Mouse (Mus musculus) R1 (cell line): ENCODE data around the gene Gm49388.

Experiments used
- DNase-seq: peaks from one replicate; pipeline ENCODE4 v3.0.0-alpha.2; 2018; ENCODE audit warnings: low read depth, low spot score

The Gm49388 gene

GRCm38 (mm10) chr7:127785308-127785707 lies at the start of gene Gm49388:
TSS of gene Gm49388 (plus strand) at chr7:127785608.
- no peak for DNase-seq

DNA sequence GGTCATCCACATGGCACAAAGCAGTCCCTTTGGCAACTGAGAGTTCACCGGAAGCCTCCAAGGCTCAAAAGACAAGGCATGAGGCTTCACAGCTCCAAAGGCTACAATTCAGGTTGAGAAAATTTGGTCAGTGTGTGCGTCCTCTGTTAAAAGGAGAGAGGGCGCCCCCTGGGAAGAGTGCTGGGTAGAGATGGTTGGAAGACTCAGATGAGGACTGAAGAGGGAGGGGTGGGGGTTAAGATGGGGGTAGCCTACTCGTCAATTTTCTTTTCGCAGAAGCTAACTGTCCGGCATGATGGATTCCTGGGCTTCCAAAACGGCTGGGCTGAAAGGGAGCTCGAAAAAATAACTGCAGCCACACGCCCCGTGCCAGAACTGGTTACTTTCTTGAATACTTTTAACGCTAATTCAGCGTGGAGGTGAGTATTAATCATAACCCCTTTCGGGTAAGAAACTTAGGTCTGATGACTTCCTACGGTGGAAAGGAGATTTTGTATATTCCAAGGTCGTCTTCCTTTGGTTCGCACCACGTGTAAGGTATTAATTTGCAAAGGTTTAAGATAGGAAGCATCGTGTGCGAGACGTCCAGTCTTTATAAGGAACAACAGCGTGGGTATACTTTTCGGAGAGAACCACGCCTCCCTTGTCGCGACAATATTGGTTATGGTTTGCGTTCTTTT lies 40.9 kb upstream of the Gm49388 start, which contains the start of gene Fbxl19:
TSS of gene Fbxl19 (plus strand) at position 178 of the 680 bp plus-strand sequence.
- DNase-seq = peak; percentile 88

GRCm38 (mm10) chr7:127745251-127745651 lies 40.2 kb upstream of the Gm49388 start:
- DNase-seq = peak; percentile 99

- peak; percentile 99 for DNase-seq
Measured at GRCm38 (mm10) chr7:127745652-127746493, 39.5 kb upstream of the Gm49388 start.

- DNase-seq = peak; percentile 91
Measured at GRCm38 (mm10) chr7:127746494-127747491, 38.6 kb upstream of the Gm49388 start.

DNA sequence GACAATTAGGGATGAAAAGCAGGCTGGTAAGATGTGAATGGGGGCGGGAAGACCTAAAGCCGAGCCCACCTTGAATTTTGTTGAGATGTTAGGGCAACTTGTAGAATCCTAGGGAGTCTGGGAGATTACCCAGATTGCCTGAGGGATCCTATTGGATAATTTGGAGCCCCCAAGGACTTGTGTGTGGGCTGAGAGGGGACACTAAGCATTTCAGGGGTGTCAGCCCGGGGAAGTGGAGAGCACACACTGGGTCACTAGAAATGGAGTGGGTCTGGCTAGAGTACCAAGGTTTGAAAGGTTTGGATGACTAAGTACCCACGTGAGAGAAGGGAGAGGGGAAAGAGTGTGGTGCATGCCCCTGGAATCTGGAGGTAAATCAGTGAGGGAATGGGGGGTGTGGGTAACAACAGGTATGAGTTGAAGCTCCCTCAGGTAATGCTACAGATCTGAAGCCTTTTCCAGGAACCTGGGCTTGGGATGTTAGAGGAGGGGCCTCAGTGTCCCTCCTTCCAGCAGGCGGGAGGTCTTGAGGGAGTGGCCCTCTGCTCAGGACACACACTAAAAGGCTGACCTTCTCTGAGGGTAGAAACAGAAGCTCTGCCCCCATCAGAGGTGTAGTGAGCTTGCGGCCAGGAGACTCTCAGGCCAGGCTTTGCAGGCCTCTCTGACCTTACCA lies 37.7 kb upstream of the Gm49388 start:
- DNase-seq = peak; percentile 70

DNA sequence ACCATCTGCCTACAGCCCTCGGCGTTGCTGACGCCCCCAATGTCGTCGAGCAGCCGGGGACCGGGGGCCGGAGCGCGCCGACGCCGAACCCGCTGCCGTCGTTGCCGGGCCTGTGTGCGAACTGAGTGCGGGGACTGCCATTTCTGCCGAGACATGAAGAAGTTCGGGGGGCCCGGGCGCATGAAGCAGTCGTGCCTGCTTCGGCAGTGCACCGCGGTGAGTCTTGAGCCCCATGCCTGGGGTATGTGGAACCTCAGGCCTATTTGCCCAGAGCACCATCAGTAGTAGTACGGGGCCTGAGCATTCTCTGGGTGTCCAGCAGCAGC lies 37.2 kb upstream of the Gm49388 start:
- no peak for DNase-seq

DNA sequence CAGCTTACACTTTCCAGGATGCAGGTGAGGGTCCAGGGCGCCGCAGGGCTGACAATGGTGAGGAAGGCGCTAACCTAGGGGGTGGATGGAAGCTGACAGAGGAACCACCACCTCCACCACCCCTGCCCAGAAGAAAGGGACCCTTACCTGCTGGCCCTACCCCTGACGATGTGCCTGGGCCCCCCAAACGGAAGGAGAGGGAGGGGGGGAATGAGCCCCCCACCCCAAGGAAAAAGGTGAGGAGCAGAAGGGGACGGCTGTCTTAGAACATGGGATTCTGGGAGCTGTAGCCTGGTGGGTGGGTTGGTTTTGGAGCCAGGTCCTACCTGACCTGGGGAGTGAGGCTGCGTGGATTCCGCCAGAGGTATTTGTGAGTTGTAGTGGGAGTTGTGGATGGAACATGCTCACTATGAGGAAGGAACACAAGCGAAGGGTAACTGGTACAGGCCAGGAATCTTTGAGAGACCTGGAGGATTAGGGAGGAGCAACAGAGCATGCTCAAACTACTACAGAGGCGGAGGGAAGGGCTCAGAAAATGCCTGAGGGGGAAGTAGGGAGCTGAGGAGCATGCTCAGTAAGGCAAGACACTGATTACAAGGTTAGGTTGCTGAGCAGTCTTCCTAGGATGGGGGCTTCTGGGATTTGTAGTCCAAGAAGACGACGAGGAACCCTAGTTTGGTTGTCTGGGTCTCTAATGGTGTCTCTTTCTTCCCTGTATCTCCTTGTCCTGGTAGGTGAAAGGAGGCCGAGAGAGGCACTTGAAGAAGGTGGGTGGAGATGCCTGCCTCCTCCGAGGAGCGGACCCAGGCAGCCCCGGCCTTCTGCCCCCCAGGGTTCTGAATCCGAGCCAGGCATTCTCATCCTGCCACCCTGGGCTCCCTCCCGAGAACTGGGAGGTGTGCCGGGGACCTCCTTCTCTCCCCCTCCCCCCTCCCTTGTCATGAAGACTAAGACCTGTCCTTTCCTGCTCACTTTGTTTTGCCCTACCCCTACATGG lies 35.0 kb upstream of the Gm49388 start:
- peak; percentile 93 for DNase-seq

GRCm38 (mm10) chr7:127751619-127752018 lies 33.8 kb upstream of the Gm49388 start:
- DNase-seq = no peak

DNA sequence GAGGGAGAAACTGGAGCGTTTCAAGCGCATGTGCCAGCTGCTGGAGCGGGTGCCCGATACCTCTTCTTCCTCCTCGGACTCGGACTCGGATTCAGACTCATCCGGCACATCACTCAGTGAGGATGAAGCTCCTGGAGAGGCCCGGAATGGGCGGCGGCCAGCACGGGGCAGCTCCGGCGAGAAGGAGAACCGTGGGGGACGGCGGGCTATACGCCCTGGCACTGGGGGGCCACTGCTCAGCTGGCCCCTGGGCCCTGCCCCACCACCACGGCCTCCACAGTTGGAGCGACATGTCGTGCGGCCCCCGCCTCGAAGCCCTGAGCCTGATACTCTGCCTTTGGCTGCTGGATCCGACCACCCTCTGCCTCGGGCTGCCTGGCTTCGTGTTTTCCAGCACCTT lies 33.3 kb upstream of the Gm49388 start:
- no peak for DNase-seq

DNA sequence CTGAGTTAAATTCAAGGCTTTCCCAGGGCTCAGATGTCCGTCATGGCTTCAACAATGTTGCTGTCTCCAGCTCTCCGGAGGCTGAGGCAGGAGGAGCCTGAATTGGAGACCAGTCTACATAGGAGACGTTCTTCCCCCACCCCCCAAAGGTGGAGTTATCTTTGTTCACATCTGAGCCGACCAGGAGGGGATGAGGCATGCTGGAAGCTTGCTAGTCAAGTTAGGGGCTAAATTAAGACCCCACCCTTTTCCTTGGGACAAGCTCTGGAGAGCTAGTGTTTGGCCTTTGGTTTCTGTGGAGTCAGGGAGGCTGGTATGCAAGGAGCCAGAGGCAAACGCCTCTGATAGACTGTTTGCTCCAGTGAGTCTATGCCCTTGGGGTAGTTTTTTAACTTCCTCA lies 32.2 kb upstream of the Gm49388 start:
- peak; percentile 37 for DNase-seq

DNA sequence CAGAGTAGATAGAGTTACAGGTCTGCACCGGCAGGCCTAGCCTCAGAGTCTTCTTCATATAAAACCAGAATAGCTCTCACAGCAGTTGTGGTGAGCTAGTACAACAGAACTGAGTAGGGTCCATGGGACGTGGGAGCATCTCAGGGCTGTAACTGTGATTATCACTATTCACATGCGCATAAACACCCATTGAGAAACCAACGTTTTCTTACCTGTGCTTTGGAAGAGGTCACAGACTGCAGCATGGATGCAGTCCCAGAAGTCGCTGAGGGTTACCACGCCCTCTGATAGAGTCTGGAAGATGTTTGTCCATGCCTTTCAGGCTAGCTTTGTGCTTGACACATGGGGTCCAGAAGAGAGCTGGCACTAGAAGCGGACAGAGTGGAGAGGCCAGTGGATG lies 31.7 kb upstream of the Gm49388 start:
- no peak for DNase-seq

DNA sequence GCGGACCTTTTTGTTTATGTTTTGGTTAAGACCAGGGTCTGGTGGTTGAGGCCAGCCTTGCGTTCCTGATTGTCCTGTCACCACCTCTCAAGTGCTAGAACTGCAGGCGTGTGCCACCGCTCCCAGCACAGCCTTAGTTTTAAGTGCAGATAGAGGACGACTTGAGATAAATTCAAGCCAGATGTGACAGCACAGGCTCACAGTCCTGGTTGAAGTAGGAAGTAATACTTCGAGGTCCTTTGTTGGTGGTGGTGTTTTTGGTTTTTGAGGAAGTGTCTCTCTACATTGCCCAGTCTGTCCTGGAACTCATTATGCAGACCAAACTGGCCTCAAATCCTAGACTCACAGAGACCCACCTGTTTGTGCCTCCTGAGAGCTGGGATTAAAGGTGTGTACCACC lies 25.7 kb upstream of the Gm49388 start:
- no peak for DNase-seq

DNA sequence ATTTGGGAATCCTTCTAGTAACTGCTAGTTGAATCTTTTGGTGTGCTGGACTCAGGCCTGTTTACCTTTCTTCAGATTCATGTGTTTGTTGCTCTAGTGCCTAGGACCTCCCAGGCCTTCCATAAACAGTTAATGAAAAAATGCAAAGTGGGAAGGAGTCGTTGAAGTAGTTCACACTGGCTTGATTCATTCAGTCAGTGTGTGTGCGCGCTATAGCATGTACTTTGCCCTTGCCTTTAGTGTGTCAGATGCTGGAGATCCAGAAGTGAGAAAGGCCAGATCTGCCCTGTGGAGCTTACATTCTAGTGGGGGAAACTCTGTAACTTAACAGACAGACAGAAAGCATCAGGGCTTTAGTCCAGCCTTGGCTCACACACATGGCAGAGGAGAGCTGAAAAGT lies 24.9 kb upstream of the Gm49388 start:
- no peak for DNase-seq

DNA sequence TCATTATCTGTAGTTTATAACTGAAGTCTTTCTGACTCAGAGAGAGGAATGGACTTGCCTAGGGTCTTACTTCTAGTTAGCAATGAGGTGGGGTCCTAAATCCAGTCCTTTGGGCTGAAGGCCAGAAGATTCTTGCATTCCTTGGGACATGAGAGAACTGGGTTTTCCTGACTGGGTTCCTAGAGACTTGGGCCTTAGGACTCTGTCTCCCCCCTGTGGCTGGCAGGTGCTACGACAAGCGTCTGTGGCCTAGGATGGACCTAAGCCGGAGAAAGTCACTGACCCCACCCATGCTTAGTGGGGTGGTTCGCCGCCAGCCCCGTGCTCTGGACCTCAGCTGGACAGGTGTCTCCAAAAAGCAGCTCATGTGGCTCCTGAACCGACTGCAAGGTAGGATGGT lies 24.4 kb upstream of the Gm49388 start:
- DNase-seq = peak; percentile 78

DNA sequence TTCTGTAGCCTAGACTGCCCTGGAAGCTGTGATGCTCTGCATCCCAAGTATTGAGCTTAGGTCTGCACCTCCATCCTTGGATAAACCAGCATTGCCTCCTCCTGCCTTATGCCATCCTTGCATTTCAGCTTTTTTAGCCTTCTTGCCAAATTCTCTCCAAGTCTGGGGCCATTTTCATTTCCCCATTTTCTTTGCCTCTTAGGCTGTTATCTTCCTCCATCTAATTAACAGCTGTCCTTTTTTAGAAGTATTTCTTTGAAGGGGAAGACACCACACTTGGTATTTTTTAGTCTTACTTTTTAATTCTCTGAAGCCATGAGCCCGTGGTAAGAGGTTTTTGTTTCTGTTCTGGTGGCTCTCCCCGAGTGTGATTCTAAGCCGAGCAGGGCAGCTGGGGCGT lies 21.8 kb upstream of the Gm49388 start:
- no peak for DNase-seq

- DNase-seq = no peak
Measured at GRCm38 (mm10) chr7:127765756-127766155, 19.7 kb upstream of the Gm49388 start.

- peak; percentile 41 for DNase-seq
Measured at GRCm38 (mm10) chr7:127766851-127767609, 18.4 kb upstream of the Gm49388 start.

- no peak for DNase-seq
Measured at GRCm38 (mm10) chr7:127767671-127768345, 17.6 kb upstream of the Gm49388 start.
